Mouse (Mus musculus): ENCODE measurements around the gene Eif5b. TPM values are rescaled to one million over a fixed set of nuclear protein-coding genes. Genes with fewer than 3 reads are reported as not detected.

Gene Eif5b
- polyA plus RNA-seq, 1 experiment: 95.2 TPM

GRCm38 (mm10) chr1:37998371-37999199 is 775 bp downstream of the Eif5b start:
- no peak for TF ChIP-seq GATA1 (IDR thresholded peaks at IDR 0.05; ENCODE audit: low read length)

DNA sequence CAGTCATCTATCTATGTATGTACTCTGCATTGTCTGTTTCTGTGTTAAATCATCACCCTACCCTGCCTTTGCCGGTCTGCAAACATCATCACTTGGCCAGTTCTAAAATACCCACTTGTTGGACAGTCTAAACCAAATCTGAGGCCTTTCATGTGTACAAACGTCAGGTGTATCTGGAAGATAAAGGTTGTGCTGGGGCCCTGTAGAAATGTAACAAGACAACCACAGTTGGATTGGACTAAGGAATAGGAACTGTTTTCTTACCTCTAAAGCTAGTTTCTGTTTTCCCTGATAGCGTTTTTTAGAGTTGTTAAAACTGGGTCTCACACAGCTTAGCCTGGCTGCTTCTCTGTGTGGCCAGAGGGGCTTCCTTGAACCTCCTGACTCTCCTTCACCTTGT is 1.7 kb downstream of the Eif5b start:
- no peak for TF ChIP-seq GATA1 (IDR thresholded peaks at IDR 0.05; ENCODE audit: low read length)

GRCm38 (mm10) chr1:38000844-38001243 is 3.0 kb downstream of the Eif5b start:
- TF ChIP-seq GATA1 (IDR thresholded peaks at IDR 0.05; ENCODE audit: low read length): peak; percentile 58

DNA sequence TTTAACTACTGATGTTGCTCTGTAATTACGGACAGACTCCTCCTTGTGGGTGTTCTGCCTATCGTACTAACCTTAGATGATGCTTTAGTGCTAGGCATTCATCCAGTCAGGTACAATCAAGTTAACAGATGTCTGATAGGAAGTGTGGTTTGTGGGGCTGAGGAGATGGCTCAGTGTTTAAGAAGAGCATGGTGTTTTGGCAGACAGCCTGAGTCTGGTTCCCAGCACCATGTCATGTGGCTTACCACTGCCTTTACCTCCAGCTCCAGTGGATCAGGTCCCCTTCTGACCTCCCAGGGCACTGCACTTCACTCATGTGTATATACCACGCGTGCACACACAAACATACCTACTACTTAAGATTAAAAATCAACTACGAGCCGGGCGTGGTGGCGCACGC is 4.1 kb downstream of the Eif5b start:
- no peak for TF ChIP-seq GATA1 (IDR thresholded peaks at IDR 0.05; ENCODE audit: low read length)

GRCm38 (mm10) chr1:38003046-38003445 is 5.2 kb downstream of the Eif5b start:
- TF ChIP-seq GATA1 (IDR thresholded peaks at IDR 0.05; ENCODE audit: low read length): peak; percentile 19

GRCm38 (mm10) chr1:38006741-38007140 is 8.9 kb downstream of the Eif5b start:
- no peak for TF ChIP-seq GATA1 (IDR thresholded peaks at IDR 0.05; ENCODE audit: low read length)

DNA sequence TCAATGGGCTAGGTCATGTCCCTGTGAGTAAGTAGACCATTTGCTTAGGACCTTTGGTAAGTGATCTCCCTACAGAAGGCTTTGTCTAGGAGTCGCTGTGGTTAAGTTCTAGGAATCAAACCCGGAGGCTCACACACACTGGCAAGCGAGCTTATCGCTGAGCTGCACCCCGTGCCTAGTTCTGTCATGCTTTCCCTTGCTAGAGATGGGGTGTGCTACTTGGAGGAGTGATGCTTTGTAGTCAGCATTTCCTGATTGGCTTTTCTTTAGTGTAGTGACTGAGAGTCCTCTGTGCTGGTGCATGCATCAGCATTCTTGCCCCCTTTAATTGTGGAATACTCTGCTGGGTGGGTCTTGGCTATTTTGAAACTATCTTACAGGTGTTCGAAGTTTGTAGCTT is 13.8 kb downstream of the Eif5b start:
- TF ChIP-seq GATA1 (IDR thresholded peaks at IDR 0.05; ENCODE audit: low read length): peak; percentile 62

GRCm38 (mm10) chr1:38012104-38012503 is 14.3 kb downstream of the Eif5b start:
- no peak for TF ChIP-seq GATA1 (IDR thresholded peaks at IDR 0.05; ENCODE audit: low read length)

GRCm38 (mm10) chr1:38012509-38012908 is 14.7 kb downstream of the Eif5b start:
- TF ChIP-seq GATA1 (IDR thresholded peaks at IDR 0.05; ENCODE audit: low read length): no peak

GRCm38 (mm10) chr1:38014551-38015203 is 16.9 kb downstream of the Eif5b start:
- no peak for TF ChIP-seq GATA1 (IDR thresholded peaks at IDR 0.05; ENCODE audit: low read length)

- TF ChIP-seq GATA1 (IDR thresholded peaks at IDR 0.05; ENCODE audit: low read length): no peak
Observed at GRCm38 (mm10) chr1:38027301-38027700, 29.5 kb downstream of the Eif5b start.

GRCm38 (mm10) chr1:38031391-38031790 is 33.6 kb downstream of the Eif5b start:
- TF ChIP-seq GATA1 (IDR thresholded peaks at IDR 0.05; ENCODE audit: low read length): no peak

- TF ChIP-seq GATA1 (IDR thresholded peaks at IDR 0.05; ENCODE audit: low read length): no peak
Observed at GRCm38 (mm10) chr1:38035521-38035920, 37.7 kb downstream of the Eif5b start.

DNA sequence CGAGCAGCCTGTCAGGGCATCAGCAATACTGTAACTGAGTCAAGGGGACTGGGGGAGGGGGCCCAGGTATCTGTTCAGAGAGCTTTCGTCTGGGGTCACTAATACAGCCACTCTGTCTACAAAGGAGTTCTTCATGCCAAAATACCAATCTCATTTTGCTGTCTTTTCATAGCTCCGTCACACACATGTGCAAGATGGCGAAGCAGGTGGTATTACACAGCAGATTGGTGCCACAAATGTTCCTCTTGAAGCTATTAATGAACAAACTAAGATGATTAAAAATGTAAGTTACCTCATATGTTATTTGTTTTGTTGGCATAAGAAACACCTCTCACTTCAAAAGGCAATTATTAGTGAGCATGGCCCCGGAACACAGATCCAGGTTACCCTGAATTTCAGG is 39.6 kb downstream of the Eif5b start:
- TF ChIP-seq GATA1 (IDR thresholded peaks at IDR 0.05; ENCODE audit: low read length): no peak

GRCm38 (mm10) chr1:38038898-38039297 is 41.1 kb downstream of the Eif5b start:
- no peak for TF ChIP-seq GATA1 (IDR thresholded peaks at IDR 0.05; ENCODE audit: low read length)

GRCm38 (mm10) chr1:38048121-38048520 is 50.3 kb downstream of the Eif5b start:
- no peak for TF ChIP-seq GATA1 (IDR thresholded peaks at IDR 0.05; ENCODE audit: low read length)

GRCm38 (mm10) chr1:38049562-38049961 is 51.8 kb downstream of the Eif5b start:
- no peak for TF ChIP-seq GATA1 (IDR thresholded peaks at IDR 0.05; ENCODE audit: low read length)
